Mouse (Mus musculus) effector memory CD4-positive, alpha-beta T cell, adult 5 months (primary cell): Measurements from ENCODE around the gene Dbi. TPM values are rescaled to one million over a fixed set of nuclear protein-coding genes. Genes with fewer than 3 reads are reported as not detected.

ENCODE experiments used
- polyA plus RNA-seq: library from polyadenylated mRNA; unstranded; fragments of 100-300 nt; shearing (Covaris generic); gene quantifications from one replicate; pipeline ENCODE4 v1.2.1, GENCODE M21; 2017

The Dbi gene
- 72.5 TPM for polyA plus RNA-seq

DNA sequence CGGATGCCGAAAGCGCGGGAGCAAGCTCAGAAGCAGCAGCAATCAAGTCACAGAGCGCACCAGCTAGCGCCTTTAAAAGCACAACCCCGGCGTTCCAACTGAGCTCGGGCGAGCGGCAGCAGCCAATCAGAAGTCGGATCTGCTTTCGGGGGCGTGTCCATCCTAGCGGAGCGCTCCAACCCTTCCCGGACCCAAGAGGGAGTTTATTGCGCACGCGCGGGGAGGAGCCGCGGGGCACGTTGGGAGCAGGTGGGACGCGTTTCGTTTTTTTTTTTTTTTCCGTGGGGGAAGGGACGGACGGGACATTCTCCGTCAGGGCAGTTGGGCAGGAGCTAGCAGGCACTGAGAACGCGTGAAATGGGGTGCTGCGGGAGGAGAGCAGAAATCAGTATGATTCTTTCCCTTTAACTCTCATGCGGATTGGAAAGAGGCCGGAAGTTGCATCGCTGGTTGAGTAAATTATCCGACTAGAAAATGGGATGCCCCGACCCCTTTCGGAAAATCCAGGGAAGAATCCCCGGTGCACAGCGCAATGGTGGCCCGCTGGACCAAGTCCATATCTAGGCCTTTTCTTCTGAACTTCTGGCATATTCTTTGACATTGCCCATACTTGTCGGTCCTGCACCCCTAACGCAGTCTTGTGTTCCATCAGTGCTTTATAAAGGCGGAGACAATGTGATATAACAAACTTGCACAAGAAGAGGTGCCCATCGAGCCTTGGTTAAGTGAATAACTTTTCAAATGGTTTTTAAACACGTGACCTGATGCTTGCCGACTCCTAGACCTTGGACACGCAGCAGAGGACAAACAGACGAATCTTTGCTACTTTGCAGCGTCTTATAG, at the start of gene Dbi, which contains the start of gene 3110009E18Rik:
TSS of gene Dbi (minus strand) at position 110 of the 843 bp plus-strand sequence.
TSS of gene 3110009E18Rik (plus strand) at position 219 of the 843 bp plus-strand sequence.

DNA sequence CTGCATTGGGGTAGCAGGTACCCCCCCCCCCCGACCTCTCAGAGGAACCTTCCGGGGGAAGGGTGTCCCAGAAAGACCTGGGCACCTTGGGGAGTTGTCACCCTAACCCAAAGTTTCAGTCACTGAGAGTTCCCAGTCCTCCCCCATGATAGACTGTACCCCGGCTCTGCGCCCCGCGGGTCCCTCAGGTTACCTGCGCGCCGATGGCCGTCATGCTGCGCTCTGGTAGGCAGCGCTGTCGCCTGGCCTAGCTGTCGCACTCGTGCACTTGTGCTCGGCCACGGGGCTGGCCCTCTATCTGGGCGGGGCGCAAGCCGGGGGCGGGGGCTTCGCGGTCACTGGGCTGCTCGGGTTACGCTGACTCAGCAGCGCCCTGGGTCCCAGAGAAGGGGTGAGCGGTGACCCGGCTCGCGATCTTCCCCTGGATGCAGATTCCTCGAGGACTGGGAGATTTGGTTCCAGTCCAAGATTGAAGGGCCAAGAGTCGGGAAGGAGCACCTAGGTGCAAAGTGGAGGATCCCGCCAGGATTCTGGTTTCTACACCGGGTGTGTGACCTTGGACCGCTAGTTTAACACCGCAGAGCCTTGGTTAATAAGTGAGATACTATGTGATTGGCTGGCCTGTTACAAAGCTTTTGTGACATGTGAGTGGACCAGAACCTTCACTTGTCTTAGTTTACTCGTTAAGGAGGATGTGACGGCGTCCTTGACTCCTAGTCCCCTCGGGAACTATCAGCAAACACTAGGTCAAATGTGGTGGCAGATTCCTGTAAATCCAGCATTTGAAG, 47.2 kb downstream of the Dbi start, which contains the start of gene Tmem37:
TSS of gene Tmem37 (minus strand) at position 556 of the 788 bp plus-strand sequence.

Other genes starting within 250 kb of the Dbi start
- gene Tmem177, start 207.9 kb downstream of the Dbi start, polyA plus RNA-seq: 2.9 TPM
- gene Cfap221, start 123.8 kb downstream of the Dbi start, polyA plus RNA-seq: not detected
- gene Sctr, start 114.2 kb downstream of the Dbi start, polyA plus RNA-seq: not detected
- gene Tmem37, start 47.0 kb downstream of the Dbi start, polyA plus RNA-seq: 3.7 TPM
- 9.3 TPM for gene 3110009E18Rik, start 109 bp upstream of the Dbi start, polyA plus RNA-seq
- not detected for gene Steap3, start 151.6 kb upstream of the Dbi start, polyA plus RNA-seq
- not detected for gene C1ql2, start 219.5 kb upstream of the Dbi start, polyA plus RNA-seq